Mouse (Mus musculus): Measurements from ENCODE around the gene Ercc6l2. TPM values are rescaled to one million over a fixed set of nuclear protein-coding genes. Genes with fewer than 3 reads are reported as not detected.

The Ercc6l2 gene
- polyA plus RNA-seq, 1 experiment: 1.8 TPM

GRCm38 (mm10) chr13:63799940-63800339 lies 15.1 kb upstream of the Ercc6l2 start:
- TF ChIP-seq GATA1 (IDR thresholded peaks at IDR 0.05; ENCODE audit: borderline replicate concordance, low read length) (no peak), FLI1 (IDR thresholded peaks at IDR 0.05; ENCODE audit: low read length) (no peak)

GRCm38 (mm10) chr13:63801289-63801688 lies 13.8 kb upstream of the Ercc6l2 start:
- no peak overlapping the region for H3K4me3 ChIP-seq (replicated peaks)
- H3K36me3 ChIP-seq (replicated peaks; ENCODE audit: low read length): no peaks in the 10 kb centered on the region
- no peak for TF ChIP-seq GATA1 (IDR thresholded peaks at IDR 0.05; ENCODE audit: borderline replicate concordance, low read length)
- TF ChIP-seq FLI1 (IDR thresholded peaks at IDR 0.05; ENCODE audit: low read length): no peak
- H3K27me3 ChIP-seq (replicated peaks): no peaks in the 10 kb centered on the region
- H3K4me1 ChIP-seq: no peaks in the 10 kb centered on the region
- no peaks in the 10 kb centered on the region for H3K9me3 ChIP-seq

More at GRCm38 (mm10) chr13:63799940-63800339, 15.1 kb upstream of the Ercc6l2 start:
- H3K4me3 ChIP-seq (replicated peaks): no peak overlapping the region
- no peaks in the 10 kb centered on the region for H3K9me3 ChIP-seq
- no peaks in the 10 kb centered on the region for H3K4me1 ChIP-seq
- H3K36me3 ChIP-seq (replicated peaks; ENCODE audit: low read length): no peaks in the 10 kb centered on the region
- H3K27me3 ChIP-seq (replicated peaks): peaks cover 3% of the 10 kb centered on the region

GRCm38 (mm10) chr13:63807233-63807632 lies 7.8 kb upstream of the Ercc6l2 start:
- no peak for TF ChIP-seq FLI1 (IDR thresholded peaks at IDR 0.05; ENCODE audit: low read length)
- TF ChIP-seq GATA1 (IDR thresholded peaks at IDR 0.05; ENCODE audit: borderline replicate concordance, low read length): no peak

GRCm38 (mm10) chr13:63807979-63808378 lies 7.1 kb upstream of the Ercc6l2 start:
- Histone ChIP-seq H3K9me3 (no peaks in the 10 kb centered on the region), H3K27me3 (replicated peaks) (no peaks in the 10 kb centered on the region), H3K4me1 (peaks cover 8% of the 10 kb centered on the region; the same call in 1 of the 2 replicates), H3K4me3 (replicated peaks) (no peak overlapping the region), H3K36me3 (replicated peaks; ENCODE audit: low read length) (no peaks in the 10 kb centered on the region)
- TF ChIP-seq FLI1 (IDR thresholded peaks at IDR 0.05; ENCODE audit: low read length) (no peak), GATA1 (IDR thresholded peaks at IDR 0.05; ENCODE audit: borderline replicate concordance, low read length) (no peak)

More at GRCm38 (mm10) chr13:63807233-63807632, 7.8 kb upstream of the Ercc6l2 start:
- Histone ChIP-seq H3K9me3 (no peaks in the 10 kb centered on the region), H3K36me3 (replicated peaks; ENCODE audit: low read length) (no peaks in the 10 kb centered on the region), H3K4me3 (replicated peaks) (no peak overlapping the region), H3K27me3 (replicated peaks) (no peaks in the 10 kb centered on the region), H3K4me1 (peaks cover 8% of the 10 kb centered on the region; the same call in 1 of the 2 replicates)

GRCm38 (mm10) chr13:63811477-63811876 lies 3.6 kb upstream of the Ercc6l2 start:
- TF ChIP-seq GATA1 (IDR thresholded peaks at IDR 0.05; ENCODE audit: borderline replicate concordance, low read length) (no peak), FLI1 (IDR thresholded peaks at IDR 0.05; ENCODE audit: low read length) (no peak)
- no peaks in the 10 kb centered on the region for H3K27me3 ChIP-seq (replicated peaks)

GRCm38 (mm10) chr13:63815931-63816330 lies 891 bp downstream of the Ercc6l2 start:
- no peak for TF ChIP-seq FLI1 (IDR thresholded peaks at IDR 0.05; ENCODE audit: low read length)
- H3K27me3 ChIP-seq (replicated peaks): no peaks in the 10 kb centered on the region
- peak overlapping the region; percentile 95 for H3K4me3 ChIP-seq (replicated peaks)
- peaks cover 4% of the 10 kb centered on the region for H3K36me3 ChIP-seq (replicated peaks; ENCODE audit: low read length)
- no peaks in the 10 kb centered on the region for H3K9me3 ChIP-seq
- peaks cover 37% of the 10 kb centered on the region for H3K4me1 ChIP-seq

More at GRCm38 (mm10) chr13:63811477-63811876, 3.6 kb upstream of the Ercc6l2 start:
- Histone ChIP-seq H3K4me1 (peaks cover 23% of the 10 kb centered on the region), H3K4me3 (replicated peaks) (no peak overlapping the region), H3K36me3 (replicated peaks; ENCODE audit: low read length) (no peaks in the 10 kb centered on the region), H3K9me3 (no peaks in the 10 kb centered on the region)

- Histone ChIP-seq H3K36me3 (replicated peaks; ENCODE audit: low read length) (peaks cover 47% of the 10 kb centered on the region), H3K27me3 (replicated peaks) (no peaks in the 10 kb centered on the region), H3K9me3 (no peaks in the 10 kb centered on the region), H3K4me3 (replicated peaks) (no peak overlapping the region), H3K4me1 (no peaks in the 10 kb centered on the region)
- TF ChIP-seq GATA1 (IDR thresholded peaks at IDR 0.05; ENCODE audit: borderline replicate concordance, low read length) (no peak), FLI1 (IDR thresholded peaks at IDR 0.05; ENCODE audit: low read length) (no peak)
These were observed 30.7 kb downstream of the Ercc6l2 start for GRCm38 (mm10) chr13:63845758-63846157.

- no peaks in the 10 kb centered on the region for H3K27me3 ChIP-seq (replicated peaks)
- H3K4me3 ChIP-seq (replicated peaks): peak overlapping the region; percentile 43
- no peaks in the 10 kb centered on the region for H3K9me3 ChIP-seq
- H3K4me1 ChIP-seq: no peaks in the 10 kb centered on the region
- peaks cover 42% of the 10 kb centered on the region for H3K36me3 ChIP-seq (replicated peaks; ENCODE audit: low read length)
- TF ChIP-seq GATA1 (IDR thresholded peaks at IDR 0.05; ENCODE audit: borderline replicate concordance, low read length) (no peak), FLI1 (IDR thresholded peaks at IDR 0.05; ENCODE audit: low read length) (no peak)
These were observed 35.4 kb downstream of the Ercc6l2 start for GRCm38 (mm10) chr13:63850308-63851011.

- TF ChIP-seq GATA1 (IDR thresholded peaks at IDR 0.05; ENCODE audit: borderline replicate concordance, low read length) (no peak), FLI1 (IDR thresholded peaks at IDR 0.05; ENCODE audit: low read length) (no peak)
- no peak overlapping the region for H3K4me3 ChIP-seq (replicated peaks)
- no peaks in the 10 kb centered on the region for H3K27me3 ChIP-seq (replicated peaks)
- H3K9me3 ChIP-seq: no peaks in the 10 kb centered on the region
- no peaks in the 10 kb centered on the region for H3K4me1 ChIP-seq
- peaks cover 43% of the 10 kb centered on the region for H3K36me3 ChIP-seq (replicated peaks; ENCODE audit: low read length)
These were observed 57.7 kb downstream of the Ercc6l2 start for GRCm38 (mm10) chr13:63872585-63873282.

GRCm38 (mm10) chr13:63877138-63877537 lies 62.1 kb downstream of the Ercc6l2 start:
- no peaks in the 10 kb centered on the region for H3K4me1 ChIP-seq
- peaks cover 27% of the 10 kb centered on the region for H3K36me3 ChIP-seq (replicated peaks; ENCODE audit: low read length)
- H3K4me3 ChIP-seq (replicated peaks): no peak overlapping the region
- H3K9me3 ChIP-seq: no peaks in the 10 kb centered on the region
- no peak for TF ChIP-seq FLI1 (IDR thresholded peaks at IDR 0.05; ENCODE audit: low read length)
- no peak for TF ChIP-seq GATA1 (IDR thresholded peaks at IDR 0.05; ENCODE audit: borderline replicate concordance, low read length)
- no peaks in the 10 kb centered on the region for H3K27me3 ChIP-seq (replicated peaks)

All from megakaryocyte, embryonic 14.5 days (primary cell).